Mouse (Mus musculus) kidney, postnatal 10 days (tissue): ENCODE data around the gene Zswim5.
"Not testable (repeated sequence)": the region's sequence is repeated elsewhere in the genome, so short reads cannot be mapped to it uniquely, and the experiment has no call there.

Experiments
- DNase-seq: peaks from one replicate; pipeline ENCODE4 v3.0.0; 2021; ENCODE audit warnings: mixed read lengths

Zswim5 gene

GRCm38 (mm10) chr4:116876995-116877728 is at the start of gene Zswim5:
Gene Zswim5 (plus strand): TSS chr4:116877376.
- DNase-seq: peak; percentile 80

GRCm38 (mm10) chr4:116827819-116828218 is 49.4 kb upstream of the Zswim5 start:
- peak; percentile 37 for DNase-seq

GRCm38 (mm10) chr4:116829364-116830069 is 47.7 kb upstream of the Zswim5 start:
- no peak for DNase-seq

- peak; percentile 27 for DNase-seq
Observed at GRCm38 (mm10) chr4:116830070-116830368, 47.2 kb upstream of the Zswim5 start.

GRCm38 (mm10) chr4:116838999-116839398 is 38.2 kb upstream of the Zswim5 start:
- DNase-seq: no peak

GRCm38 (mm10) chr4:116840096-116840495 is 37.1 kb upstream of the Zswim5 start:
- DNase-seq: not testable (repeated sequence)

GRCm38 (mm10) chr4:116840841-116841240 is 36.3 kb upstream of the Zswim5 start:
- no peak for DNase-seq

- no peak for DNase-seq
Observed at GRCm38 (mm10) chr4:116844324-116844723, 32.9 kb upstream of the Zswim5 start.

GRCm38 (mm10) chr4:116849901-116850300 is 27.3 kb upstream of the Zswim5 start:
- no peak for DNase-seq

- no peak for DNase-seq
Observed at GRCm38 (mm10) chr4:116854286-116854685, 22.9 kb upstream of the Zswim5 start.

GRCm38 (mm10) chr4:116857203-116857602 is 20.0 kb upstream of the Zswim5 start:
- DNase-seq: no peak

- peak; percentile 44 for DNase-seq
Observed at GRCm38 (mm10) chr4:116859711-116860110, 17.5 kb upstream of the Zswim5 start.

GRCm38 (mm10) chr4:116862023-116862422 is 15.2 kb upstream of the Zswim5 start:
- DNase-seq: no peak

GRCm38 (mm10) chr4:116869898-116870297 is 7.3 kb upstream of the Zswim5 start:
- DNase-seq: no peak

- no peak for DNase-seq
Observed at GRCm38 (mm10) chr4:116874595-116874994, 2.6 kb upstream of the Zswim5 start.

- peak; percentile 61 for DNase-seq
Observed at GRCm38 (mm10) chr4:116876630-116876994, 564 bp upstream of the Zswim5 start.

- peak; percentile 58 for DNase-seq
Observed at GRCm38 (mm10) chr4:116877729-116878321, 649 bp downstream of the Zswim5 start.

GRCm38 (mm10) chr4:116878491-116878890 is 1.3 kb downstream of the Zswim5 start:
- DNase-seq: peak; percentile 33

GRCm38 (mm10) chr4:116882679-116883078 is 5.5 kb downstream of the Zswim5 start:
- DNase-seq: no peak

- DNase-seq: peak; percentile 62
Observed at GRCm38 (mm10) chr4:116894200-116895080, 17.3 kb downstream of the Zswim5 start.

GRCm38 (mm10) chr4:116910489-116911181 is 33.5 kb downstream of the Zswim5 start:
- DNase-seq: no peak

GRCm38 (mm10) chr4:116911202-116911601 is 34.0 kb downstream of the Zswim5 start:
- no peak for DNase-seq
